Comparison of ENCODE assay signal across 8 mouse cellular contexts in the genomic region with DNA sequence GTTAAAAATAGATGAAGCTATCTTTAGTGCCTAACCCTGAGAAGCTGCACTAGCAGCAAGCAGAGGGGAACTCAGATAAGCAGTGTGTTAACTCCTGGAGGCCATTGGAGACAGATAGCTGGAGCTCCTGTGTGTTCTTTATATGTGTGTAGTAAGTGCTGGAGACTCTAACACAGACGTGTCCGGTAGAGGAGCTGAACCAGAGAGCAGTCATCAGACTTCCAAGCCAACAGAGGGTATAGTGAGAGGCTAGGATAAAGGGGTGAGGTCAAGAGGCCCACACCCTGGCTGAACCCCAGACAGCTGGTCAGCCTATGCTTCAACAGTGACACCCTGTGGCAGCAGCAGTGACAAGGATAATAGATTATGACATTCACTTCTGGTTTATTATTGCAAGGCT.
A peak's percentile ranks its signal among the peaks of the same experiment; 100 is the strongest.
DNase-seq lines count a peak whose midpoint lies in the region; ATAC-seq and TF ChIP-seq lines count a peak whose summit lies in the region.

No protein-coding gene starts in this region.

- no peaks in the 10 kb centered on the region for H3K9me3 ChIP-seq in limb, embryonic 11.5 days (ENCODE audit: control insufficient read depth, low read length)
- H3K9me3 ChIP-seq in limb, embryonic 10.5 days (replicated peaks): no peaks in the 10 kb centered on the region

- H3K27ac ChIP-seq in limb, embryonic 11.5 days (replicated peaks; ENCODE audit: low read depth, low read length): no peak overlapping the region
- no peak overlapping the region for H3K27ac ChIP-seq in limb, embryonic 10.5 days
- H3K27ac ChIP-seq in kidney, adult 2 months (ENCODE audit: insufficient read depth, low read depth, low read length): no peak overlapping the region

- no peak; the same call in 1 of the 2 replicates for TF ChIP-seq CTCF in kidney, adult 2 months (conservative IDR thresholded peaks at IDR 0.05; ENCODE audit: insufficient read depth, insufficient read length, low read depth, low read length)

- intact Hi-C loops in heart, postnatal 10 days (cut with DNase I): loop anchor here (5.0 kb wide), 1 partner anchor 330 kb away; no protein-coding TSS in a partner anchor
- intact Hi-C loops in left cerebral cortex, postnatal 25 days (cut with DNase I): loop anchor here (5.0 kb wide), 2 partner anchors 520 to 1370 kb away; no protein-coding TSS in a partner anchor

- no peaks in the 10 kb centered on the region for H3K4me1 ChIP-seq in limb, embryonic 11.5 days (ENCODE audit: control insufficient read depth, insufficient read depth, low read length)
- H3K4me1 ChIP-seq in limb, embryonic 10.5 days: no peaks in the 10 kb centered on the region
- H3K4me1 ChIP-seq in kidney, adult 2 months (ENCODE audit: control insufficient read depth, insufficient read depth, low read length): no peaks in the 10 kb centered on the region

- H3K4me2 ChIP-seq in limb, embryonic 11.5 days (ENCODE audit: low read depth, severe bottlenecking): no peak overlapping the region

- no peaks in the 10 kb centered on the region for H3K27me3 ChIP-seq in limb, embryonic 11.5 days (ENCODE audit: control insufficient read depth, insufficient read depth, low read length)
- no peaks in the 10 kb centered on the region for H3K27me3 ChIP-seq in limb, embryonic 10.5 days (ENCODE audit: low read depth, poor library complexity, severe bottlenecking)
- no peaks in the 10 kb centered on the region for H3K27me3 ChIP-seq in kidney, adult 2 months (replicated peaks; ENCODE audit: control insufficient read depth, insufficient read depth, low read length)

- no peak overlapping the region for H3K4me3 ChIP-seq in limb, embryonic 11.5 days (ENCODE audit: low read depth, low read length)
- H3K4me3 ChIP-seq in limb, embryonic 10.5 days: no peak overlapping the region
- H3K4me3 ChIP-seq in kidney, adult 2 months (ENCODE audit: insufficient read depth, low read depth, low read length): no peak overlapping the region

- H3K9ac ChIP-seq in limb, embryonic 11.5 days (ENCODE audit: low read length): no peak overlapping the region

- TF ChIP-seq POLR2A in kidney, adult 2 months (IDR thresholded peaks at IDR 0.05; ENCODE audit: low read depth, low read length): no peak

- WGBS in limb, embryonic 11.5 days: 44% methylated on average over 2 of the region's 2 CpGs
- WGBS in limb, embryonic 10.5 days: 52% methylated on average over 2 of the region's 2 CpGs
- WGBS in kidney, adult 2 months: 26% methylated on average over 2 of the region's 2 CpGs

- peak; percentile 20 for DNase-seq in limb, embryonic 11.5 days (ENCODE audit: low spot score)
- DNase-seq in limb, embryonic 10.5 days (ENCODE audit: low spot score): no peak
- DNase-seq in cerebellum, postnatal 36 days: peak; percentile 63 to 71
- peak; percentile 70 to 72 for DNase-seq in heart, postnatal 10 days
- DNase-seq in left cerebral cortex, postnatal 25 days (ENCODE audit: low spot score in 2 of 2): peak; percentile 21 to 33
- no peak for DNase-seq in kidney, adult 2 months
- DNase-seq in spleen, adult 12 weeks (ENCODE audit: low spot score): no peak
- no peak for DNase-seq in thymus, adult 18-20 months

- ATAC-seq in limb, embryonic 11.5 days (ENCODE audit: insufficient number of reproducible peaks, low FRiP score, low TSS enrichment, low read depth): no peak

- no peaks in the 10 kb centered on the region for H3K36me3 ChIP-seq in limb, embryonic 11.5 days (ENCODE audit: control insufficient read depth, insufficient read depth, low read length)
- no peaks in the 10 kb centered on the region for H3K36me3 ChIP-seq in limb, embryonic 10.5 days
- H3K36me3 ChIP-seq in kidney, adult 2 months (ENCODE audit: control insufficient read depth, insufficient read depth, low read length): no peaks in the 10 kb centered on the region

Comparison
In these comparisons a context has a peak if more than half of its experiments do, and no peak if none do; other contexts are left out.
1. DNase-seq: peak in limb, embryonic 11.5 days (single experiment), cerebellum, postnatal 36 days (2 of 2), heart, postnatal 10 days (2 of 2) and left cerebral cortex, postnatal 25 days (2 of 2); none in limb, embryonic 10.5 days (single experiment), kidney, adult 2 months (single experiment), spleen, adult 12 weeks (single experiment) and thymus, adult 18-20 months (0 of 2).